ENCODE assay signal across 26 mouse cellular contexts in genomic region chr9:25200987-25201386, GRCm38 (mm10). TPM values are rescaled to one million over a fixed set of nuclear protein-coding genes. Genes with fewer than 3 reads are reported as not detected.
DNase-seq lines count a peak whose midpoint lies in the region; ATAC-seq and TF ChIP-seq lines count a peak whose summit lies in the region.
"Had no signal": no experiment of that assay in that cellular context is flagged by ENCODE, and none has a peak within 500 bp of the region (broad histone marks: within the 10 kb centered on the region; RNA-seq: fewer than 3 reads in every experiment).

No protein-coding gene starts in this region.

- H3K4me2 ChIP-seq in heart, postnatal 0 days (ENCODE audit: low read depth, low read length), result no peak overlapping the region
- H3K4me2 ChIP-seq: embryonic facial prominence, embryonic 15.5 days; forebrain, embryonic 12.5 days; hindbrain, embryonic 14.5 days; liver, embryonic 12.5 days; midbrain, embryonic 15.5 days; stomach, embryonic 15.5 days had no signal

- peak overlapping the region; percentile 82 for H3K27ac ChIP-seq in heart, embryonic 10.5 days
- peak overlapping the region; percentile 69 for H3K27ac ChIP-seq in layer of hippocampus, adult 2 months
- H3K27ac ChIP-seq in cortical plate, adult 2 months (ENCODE audit: insufficient read depth, low read length), result peak overlapping the region; percentile 82
- peak overlapping the region; percentile 88 for H3K27ac ChIP-seq in heart, postnatal 0 days (ENCODE audit: low read depth)
- H3K27ac ChIP-seq: embryonic facial prominence, embryonic 10.5 days; embryonic facial prominence, embryonic 15.5 days; forebrain, embryonic 12.5 days; hindbrain, embryonic 14.5 days; limb, embryonic 13.5 days; liver, embryonic 12.5 days; macrophage; midbrain, embryonic 15.5 days; stomach, embryonic 15.5 days had no signal

- no peak for TF ChIP-seq CTCF in layer of hippocampus, adult 2 months (conservative IDR thresholded peaks at IDR 0.05)
- TF ChIP-seq CTCF in cortical plate, adult 2 months (IDR thresholded peaks at IDR 0.05; ENCODE audit: extremely low read depth, insufficient read depth, low read length), result no peak
- no peak for TF ChIP-seq CTCF in heart, postnatal 0 days (IDR thresholded peaks at IDR 0.05; ENCODE audit: low read depth)

- H3K27me3 ChIP-seq in heart, embryonic 10.5 days (ENCODE audit: insufficient read depth, poor library complexity, severe bottlenecking), result no peaks in the 10 kb centered on the region
- H3K27me3 ChIP-seq in heart, postnatal 0 days (ENCODE audit: control insufficient read depth, insufficient read depth, low read length), result no peaks in the 10 kb centered on the region
- H3K27me3 ChIP-seq: embryonic facial prominence, embryonic 15.5 days; forebrain, embryonic 12.5 days; limb, embryonic 13.5 days; liver, embryonic 12.5 days; midbrain, embryonic 15.5 days; stomach, embryonic 15.5 days had no signal

- no peak for DNase-seq in heart, embryonic 10.5 days (ENCODE audit: low spot score)
- no peak for DNase-seq in heart, postnatal 14 days
- no peak for DNase-seq in layer of hippocampus, adult 2 months (ENCODE audit: low spot score in 2 of 2)
- DNase-seq in layer of hippocampus, postnatal 10 days (ENCODE audit: low spot score in 2 of 2), result no peak
- no peak for DNase-seq in heart, postnatal 0 days (ENCODE audit: low spot score)
- DNase-seq in gastrocnemius, postnatal 36 days, result no peak
- DNase-seq: adrenal gland, postnatal 25 days; cerebellum, postnatal 14 days; forebrain, postnatal 0 days; gastrocnemius, postnatal 10 days; kidney, adult 9 months; kidney, postnatal 10 days; liver, postnatal 0 days; right cerebral cortex, postnatal 25 days had no signal

- H3K4me3 ChIP-seq in heart, embryonic 10.5 days, result no peak overlapping the region
- H3K4me3 ChIP-seq in layer of hippocampus, adult 2 months, result no peak overlapping the region
- H3K4me3 ChIP-seq in cortical plate, adult 2 months (ENCODE audit: insufficient read depth, low read length), result no peak overlapping the region
- H3K4me3 ChIP-seq in heart, postnatal 0 days (ENCODE audit: low read depth, low read length), result no peak overlapping the region
- H3K4me3 ChIP-seq: embryonic facial prominence, embryonic 10.5 days; embryonic facial prominence, embryonic 15.5 days; forebrain, embryonic 12.5 days; limb, embryonic 13.5 days; liver, embryonic 12.5 days; midbrain, embryonic 15.5 days; stomach, embryonic 15.5 days had no signal

- peak; percentile 28; the same call in 1 of the 2 replicates for ATAC-seq in heart, postnatal 0 days (ENCODE audit: insufficient read depth, low read depth)
- ATAC-seq: intestine, postnatal 0 days; liver, embryonic 12.5 days; liver, postnatal 0 days; lung, postnatal 0 days; midbrain, embryonic 15.5 days had no signal

- intact Hi-C loops in heart, postnatal 14 days (cut with DNase I), result no loop called here
- intact Hi-C loops in gastrocnemius, postnatal 36 days (cut with DNase I), result no loop called here

- H3K9me3 ChIP-seq in heart, embryonic 10.5 days, result no peaks in the 10 kb centered on the region
- H3K9me3 ChIP-seq in heart, postnatal 0 days (replicated peaks; ENCODE audit: control insufficient read depth, low read length), result no peaks in the 10 kb centered on the region
- H3K9me3 ChIP-seq: embryonic facial prominence, embryonic 10.5 days; embryonic facial prominence, embryonic 15.5 days; forebrain, embryonic 12.5 days; limb, embryonic 13.5 days; liver, embryonic 12.5 days; midbrain, embryonic 15.5 days; stomach, embryonic 15.5 days had no signal

- no peaks in the 10 kb centered on the region for H3K36me3 ChIP-seq in heart, embryonic 10.5 days
- no peaks in the 10 kb centered on the region for H3K36me3 ChIP-seq in heart, postnatal 0 days (replicated peaks; ENCODE audit: control insufficient read depth, insufficient read depth, low read length)
- H3K36me3 ChIP-seq: embryonic facial prominence, embryonic 10.5 days; embryonic facial prominence, embryonic 15.5 days; forebrain, embryonic 12.5 days; limb, embryonic 13.5 days; liver, embryonic 12.5 days; midbrain, embryonic 15.5 days; stomach, embryonic 15.5 days had no signal

- no peak overlapping the region for H3K9ac ChIP-seq in heart, postnatal 0 days (replicated peaks; ENCODE audit: low read depth, low read length)
- H3K9ac ChIP-seq: embryonic facial prominence, embryonic 15.5 days; forebrain, embryonic 12.5 days; forebrain, postnatal 0 days; hindbrain, embryonic 14.5 days; limb, embryonic 13.5 days; liver, embryonic 12.5 days; liver, postnatal 0 days; midbrain, embryonic 15.5 days; stomach, embryonic 15.5 days had no signal

- peaks cover 23% of the 10 kb centered on the region for H3K4me1 ChIP-seq in heart, embryonic 10.5 days
- peaks cover 5% of the 10 kb centered on the region for H3K4me1 ChIP-seq in cortical plate, adult 2 months (ENCODE audit: control insufficient read depth, insufficient read depth, low read length)
- peaks cover 32% of the 10 kb centered on the region; the same call in 1 of the 2 replicates for H3K4me1 ChIP-seq in heart, postnatal 0 days (ENCODE audit: control insufficient read depth, insufficient read depth)
- H3K4me1 ChIP-seq: embryonic facial prominence, embryonic 15.5 days; forebrain, embryonic 12.5 days; midbrain, embryonic 15.5 days had no signal

- 72% methylated on average over 3 of the region's 3 CpGs for WGBS in heart, embryonic 10.5 days
- 69% methylated on average over 3 of the region's 3 CpGs for WGBS in heart, postnatal 0 days

- no peak for TF ChIP-seq EP300 in heart, postnatal 0 days (IDR thresholded peaks at IDR 0.05; ENCODE audit: low read depth)

- TF ChIP-seq POLR2A in cortical plate, adult 2 months (IDR thresholded peaks at IDR 0.05; ENCODE audit: extremely low read depth, insufficient read depth, low read length), result no peak

RNA-seq across cellular contexts. Expression of gene Herpud2, which starts 49.4 kb away (rescaled TPM):
- polyA plus RNA-seq in heart, embryonic 10.5 days (2016; fragmentation: Nextera tagmentation; extraction: Ambion mirVana), result 23.7 and 25.6 TPM in 2 replicates
- total RNA-seq in heart, postnatal 14 days (2021), result 10 to 100 TPM; 35.7 to 39.8 TPM
- total RNA-seq in layer of hippocampus, adult 2 months (2021), result 10 to 100 TPM; 44.4 to 46.5 TPM
- total RNA-seq in layer of hippocampus, postnatal 10 days (2021), result 10 to 100 TPM; 44.6 to 46.9 TPM
- polyA plus RNA-seq in cortical plate, adult 2 months (2012; rRNA removed), result 37.8 and 42.3 TPM in 2 replicates
- 17.5 and 27.9 TPM in 2 replicates for total RNA-seq in heart, postnatal 0 days (2014; rRNA removed; ENCODE audit: low replicate concordance)
- 26.4 and 27.7 TPM in 2 replicates for polyA plus RNA-seq in heart, postnatal 0 days (2015; fragmentation: Nextera tagmentation; extraction: Ambion mirVana)
- 10 to 100 TPM; 36.5 to 40.1 TPM for total RNA-seq in gastrocnemius, postnatal 36 days (2021)

RNA-seq across cellular contexts. Expression of gene Sept7, which starts 51.3 kb away (rescaled TPM):
- polyA plus RNA-seq in heart, embryonic 10.5 days (2016; fragmentation: Nextera tagmentation; extraction: Ambion mirVana), result 258 and 291 TPM in 2 replicates
- total RNA-seq in heart, postnatal 14 days (2021), result 100 to 1,000 TPM; 119 to 127 TPM
- total RNA-seq in layer of hippocampus, adult 2 months (2021), result 100 to 1,000 TPM; 263 to 265 TPM
- 100 to 1,000 TPM; 268 to 271 TPM for total RNA-seq in layer of hippocampus, postnatal 10 days (2021)
- polyA plus RNA-seq in cortical plate, adult 2 months (2012; rRNA removed), result 312 and 335 TPM in 2 replicates
- total RNA-seq in heart, postnatal 0 days (2014; rRNA removed; ENCODE audit: low replicate concordance), result 115 and 126 TPM in 2 replicates
- 215 and 224 TPM in 2 replicates for polyA plus RNA-seq in heart, postnatal 0 days (2015; fragmentation: Nextera tagmentation; extraction: Ambion mirVana)
- 10 to 100 TPM; 64.4 to 67.1 TPM for total RNA-seq in gastrocnemius, postnatal 36 days (2021)
